Mouse (Mus musculus) limb, embryonic 13.5 days (tissue): Measurements from ENCODE around the gene B830017H08Rik. TPM values are rescaled to one million over a fixed set of nuclear protein-coding genes. Genes with fewer than 3 reads are reported as not detected.

Experiments used
- ATAC-seq: fragments of 200-750 bp; cut with Nextera tagmentation; 2 replicates; pipeline ENCODE4 v1.8.0; 2017; ENCODE audit warnings: low read depth, moderate number of reproducible peaks, moderate TSS enrichment; ENCODE audit not compliant: low FRiP score
- H3K27ac ChIP-seq: fragments of 300-500 bp; sonication (generic); 2 replicates; pipeline ENCODE4 v1.5.1; 2015; ENCODE audit warnings: inconsistent platforms, mild to moderate bottlenecking, moderate library complexity
- H3K27me3 ChIP-seq: fragments of 300-500 bp; sonication (generic); 2 replicates; pipeline ENCODE4 v1.6.1; 2015; ENCODE audit warnings: mild to moderate bottlenecking, inconsistent platforms
- H3K36me3 ChIP-seq: fragments of 300-500 bp; sonication (generic); 2 replicates; pipeline ENCODE4 v1.6.1; 2015; ENCODE audit warnings: inconsistent platforms, mild to moderate bottlenecking, moderate library complexity
- H3K4me1 ChIP-seq: fragments of 300-500 bp; sonication (generic); 2 replicates; pipeline ENCODE4 v1.6.1; 2015; ENCODE audit warnings: inconsistent platforms
- H3K4me2 ChIP-seq: fragments of 300-500 bp; sonication (generic); replicated peaks from 2 replicates; pipeline ENCODE4 v1.6.1; 2015; ENCODE audit warnings: inconsistent platforms, mild to moderate bottlenecking, moderate library complexity
- H3K4me3 ChIP-seq: fragments of 300-500 bp; sonication (generic); 2 replicates; pipeline ENCODE4 v1.5.1; 2015; ENCODE audit warnings: moderate library complexity, mild to moderate bottlenecking, inconsistent platforms
- H3K9ac ChIP-seq: fragments of 300-500 bp; sonication (generic); 2 replicates; pipeline ENCODE4 v1.6.1; 2015; ENCODE audit warnings: mild to moderate bottlenecking, inconsistent platforms
- H3K9me3 ChIP-seq: fragments of 300-500 bp; sonication (generic); 2 replicates; pipeline ENCODE4 v1.6.1; 2016; ENCODE audit warnings: inconsistent platforms
- WGBS: fragments of 180-500 bp; shearing (Covaris S2); methylation state at CpG from one replicate; pipeline ENCODE4 v1.1.7; 2015; 5-methylcytosine and 5-hydroxymethylcytosine counted together
- polyA plus RNA-seq: library from polyadenylated mRNA; unstranded; fragments of >200 nt; fragmentation: Nextera tagmentation; extraction: Ambion mirVana; gene quantifications from 2 replicates; pipeline ENCODE4 v1.2.1, GENCODE M21; 2015

B830017H08Rik gene
- 0.09 and 0.36 TPM in 2 replicates for polyA plus RNA-seq

DNA sequence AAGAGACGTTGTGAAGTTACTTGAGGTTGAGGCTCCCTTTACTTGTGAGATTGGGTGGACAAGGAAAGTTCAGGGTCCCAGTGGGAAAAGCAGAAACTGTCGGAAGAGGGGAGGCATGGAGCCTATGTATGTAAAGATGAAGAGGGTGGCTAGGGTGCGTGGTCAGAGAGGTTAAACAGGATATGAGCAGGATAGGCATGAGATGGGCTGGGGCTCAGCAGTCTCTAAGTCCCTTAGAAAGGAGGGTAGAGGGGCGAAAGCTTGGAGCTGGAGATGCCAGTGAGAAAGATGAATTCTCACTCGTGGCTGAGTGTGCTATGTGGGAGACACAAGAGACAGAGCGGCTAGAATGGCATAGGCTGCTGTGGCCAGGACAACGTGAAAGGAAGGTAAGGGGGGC is at the start of gene B830017H08Rik:
B830017H08Rik (plus strand) TSS at position 301 of the 400 bp plus-strand sequence.
- ATAC-seq: no peak
- WGBS: 29% methylated on average over 7 of the region's 7 CpGs
- H3K9me3 ChIP-seq: no peaks in the 10 kb centered on the region
- peaks cover 22% of the 10 kb centered on the region for H3K4me1 ChIP-seq
- H3K36me3 ChIP-seq: 0 out of 2 replicates have a peak, but pooled peaks cover 2% of the 10 kb centered on the region
- peak within 1 kb of the TSS; percentile 99 for H3K4me2 ChIP-seq
- H3K27me3 ChIP-seq: peaks cover 79% of the 10 kb centered on the region
- H3K9ac ChIP-seq: peak within 1 kb of the TSS; percentile 78
- H3K27ac ChIP-seq: no peak within 1 kb of the TSS; the same call in 1 of the 2 replicates
- H3K4me3 ChIP-seq: peak within 1 kb of the TSS; percentile 66

DNA sequence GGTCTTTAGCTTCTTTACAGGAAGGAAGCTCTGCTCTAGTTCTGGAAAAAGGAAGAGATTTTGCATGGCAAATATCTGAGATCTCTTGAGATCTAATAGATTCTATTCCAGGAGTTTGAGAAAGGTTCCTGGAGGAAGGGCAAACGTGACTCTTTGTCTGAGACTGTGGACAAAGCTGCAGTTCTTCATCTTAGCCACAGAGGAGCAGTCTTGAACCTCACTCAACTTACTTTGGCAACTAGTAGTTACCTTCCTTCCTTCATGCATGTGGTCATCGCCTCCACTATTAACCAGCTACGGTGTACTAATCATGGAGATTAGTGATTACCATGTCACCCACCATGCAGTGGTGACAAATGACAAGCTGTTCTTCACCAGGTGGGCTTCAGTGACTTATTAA is 47.6 kb upstream of the B830017H08Rik start:
- H3K4me3 ChIP-seq: no peak overlapping the region
- ATAC-seq: no peak
- no peaks in the 10 kb centered on the region for H3K27me3 ChIP-seq
- no peak overlapping the region for H3K4me2 ChIP-seq
- no peak overlapping the region for H3K27ac ChIP-seq
- H3K9me3 ChIP-seq: no peaks in the 10 kb centered on the region
- peaks cover 95% of the 10 kb centered on the region for H3K36me3 ChIP-seq
- 51% methylated on average over 3 of the region's 3 CpGs for WGBS
- no peaks in the 10 kb centered on the region for H3K4me1 ChIP-seq
- no peak overlapping the region for H3K9ac ChIP-seq

DNA sequence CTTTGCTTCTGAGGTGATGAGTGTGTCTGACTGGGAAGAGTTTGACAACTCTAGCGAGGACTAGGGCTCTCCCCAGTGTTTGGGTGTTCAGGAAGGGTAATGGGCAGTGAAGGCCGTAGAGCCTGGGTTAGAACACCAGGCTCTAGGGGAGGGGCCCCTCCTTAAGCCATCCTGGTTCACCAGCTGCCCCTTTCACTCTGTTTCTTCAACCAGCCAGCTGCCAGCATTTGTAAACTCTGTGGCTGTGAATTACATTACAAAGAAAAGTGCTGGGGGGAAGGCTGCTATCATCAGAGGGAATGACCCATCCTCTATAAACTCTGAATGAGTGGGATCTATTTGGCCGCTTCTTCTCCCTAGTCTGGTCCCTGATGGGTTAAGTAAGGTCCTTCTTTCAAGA is 40.2 kb upstream of the B830017H08Rik start:
- Histone ChIP-seq H3K4me2 (no peak overlapping the region), H3K9ac (no peak overlapping the region; the same call in 1 of the 2 replicates), H3K36me3 (peaks cover 65% of the 10 kb centered on the region), H3K27ac (no peak overlapping the region), H3K9me3 (no peaks in the 10 kb centered on the region), H3K4me3 (no peak overlapping the region), H3K27me3 (no peaks in the 10 kb centered on the region), H3K4me1 (peaks cover 19% of the 10 kb centered on the region)
- ATAC-seq: no peak
- WGBS: 46% methylated on average over 3 of the region's 3 CpGs

DNA sequence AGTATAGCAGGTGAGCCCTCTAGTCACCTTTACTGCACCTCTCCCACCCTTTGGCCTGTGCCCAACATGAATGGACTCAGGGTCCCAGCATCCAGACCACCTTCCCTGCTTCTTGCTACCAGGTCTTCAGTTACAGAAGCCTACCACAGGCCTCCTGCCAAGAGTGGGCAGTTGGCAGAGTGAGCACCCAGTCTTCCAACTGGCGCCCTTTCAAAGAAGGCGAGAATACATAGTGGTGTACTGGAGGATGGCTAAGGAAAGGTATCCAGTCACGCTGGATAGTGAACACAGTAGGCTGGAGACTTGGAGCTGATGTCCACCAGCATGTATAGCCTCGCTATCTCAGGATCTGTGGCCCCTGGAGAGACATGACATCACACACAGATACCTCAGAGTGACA is 38.9 kb upstream of the B830017H08Rik start:
- no peak overlapping the region for H3K4me2 ChIP-seq
- H3K9me3 ChIP-seq: no peaks in the 10 kb centered on the region
- peaks cover 24% of the 10 kb centered on the region for H3K4me1 ChIP-seq
- no peak overlapping the region for H3K9ac ChIP-seq
- 94% methylated on average over 4 of the region's 4 CpGs for WGBS
- H3K27me3 ChIP-seq: 0 out of 2 replicates have a peak, but pooled peaks cover under 1% of the 10 kb centered on the region
- ATAC-seq: no peak
- no peak overlapping the region for H3K4me3 ChIP-seq
- H3K27ac ChIP-seq: no peak overlapping the region
- H3K36me3 ChIP-seq: peaks cover 54% of the 10 kb centered on the region

DNA sequence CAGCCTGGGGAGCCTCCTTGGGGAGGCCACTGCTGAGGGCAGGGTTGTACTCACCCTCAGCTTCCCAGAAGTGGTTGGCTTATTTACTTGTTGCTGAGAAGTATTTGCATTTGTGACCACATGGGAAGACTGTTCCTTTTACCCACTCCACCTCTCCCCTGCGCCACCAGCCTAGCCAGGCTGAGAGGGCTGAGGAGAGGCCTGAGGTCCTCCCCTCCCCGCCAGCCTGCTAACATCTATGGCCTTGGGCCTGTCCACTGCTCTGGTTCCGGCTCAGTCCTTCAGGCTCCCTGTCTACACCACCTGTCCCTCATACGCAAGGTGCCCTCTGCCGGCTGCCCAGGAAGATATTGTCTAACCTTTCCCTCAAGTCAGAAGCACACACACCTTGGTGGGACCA is 37.3 kb upstream of the B830017H08Rik start:
- no peak overlapping the region for H3K4me3 ChIP-seq
- H3K4me1 ChIP-seq: peaks cover 39% of the 10 kb centered on the region
- no peaks in the 10 kb centered on the region for H3K9me3 ChIP-seq
- peaks cover 9% of the 10 kb centered on the region; the same call in 1 of the 2 replicates for H3K27me3 ChIP-seq
- H3K36me3 ChIP-seq: peaks cover 38% of the 10 kb centered on the region
- peak overlapping the region; percentile 40; the same call in 1 of the 2 replicates for H3K9ac ChIP-seq
- H3K27ac ChIP-seq: peak overlapping the region; percentile 98; the same call in 1 of the 2 replicates
- ATAC-seq: no peak
- WGBS: 52% methylated on average over 5 of the region's 5 CpGs
- H3K4me2 ChIP-seq: no peak overlapping the region

DNA sequence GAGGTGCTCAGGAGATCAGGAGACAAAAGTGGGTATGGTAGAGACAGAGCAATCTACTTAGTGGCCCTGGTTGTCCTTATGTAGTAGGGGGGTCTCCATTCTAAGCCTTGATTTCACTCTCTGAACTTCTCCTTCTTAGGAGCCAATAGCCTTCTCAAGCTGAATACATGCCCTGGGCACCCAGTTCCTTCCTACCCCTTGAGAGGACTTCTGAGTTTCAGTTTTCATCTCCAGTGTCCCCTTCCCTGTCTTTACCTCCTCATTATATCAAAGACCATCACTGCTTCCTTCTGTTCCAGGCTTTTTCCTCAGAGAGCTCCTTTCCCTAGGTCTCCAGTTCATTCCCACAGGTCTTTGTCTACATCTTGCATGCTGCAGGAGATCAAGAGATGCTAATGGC is 36.4 kb upstream of the B830017H08Rik start:
- H3K27me3 ChIP-seq: peaks cover 10% of the 10 kb centered on the region; the same call in 1 of the 2 replicates
- H3K9me3 ChIP-seq: no peaks in the 10 kb centered on the region
- no peak for ATAC-seq
- peak overlapping the region; percentile 75 for H3K4me2 ChIP-seq
- peaks cover 29% of the 10 kb centered on the region for H3K36me3 ChIP-seq
- peak overlapping the region; percentile 97 for H3K9ac ChIP-seq
- peak overlapping the region; percentile 93 for H3K4me3 ChIP-seq
- H3K4me1 ChIP-seq: peaks cover 48% of the 10 kb centered on the region
- peak overlapping the region; percentile 98 for H3K27ac ChIP-seq

DNA sequence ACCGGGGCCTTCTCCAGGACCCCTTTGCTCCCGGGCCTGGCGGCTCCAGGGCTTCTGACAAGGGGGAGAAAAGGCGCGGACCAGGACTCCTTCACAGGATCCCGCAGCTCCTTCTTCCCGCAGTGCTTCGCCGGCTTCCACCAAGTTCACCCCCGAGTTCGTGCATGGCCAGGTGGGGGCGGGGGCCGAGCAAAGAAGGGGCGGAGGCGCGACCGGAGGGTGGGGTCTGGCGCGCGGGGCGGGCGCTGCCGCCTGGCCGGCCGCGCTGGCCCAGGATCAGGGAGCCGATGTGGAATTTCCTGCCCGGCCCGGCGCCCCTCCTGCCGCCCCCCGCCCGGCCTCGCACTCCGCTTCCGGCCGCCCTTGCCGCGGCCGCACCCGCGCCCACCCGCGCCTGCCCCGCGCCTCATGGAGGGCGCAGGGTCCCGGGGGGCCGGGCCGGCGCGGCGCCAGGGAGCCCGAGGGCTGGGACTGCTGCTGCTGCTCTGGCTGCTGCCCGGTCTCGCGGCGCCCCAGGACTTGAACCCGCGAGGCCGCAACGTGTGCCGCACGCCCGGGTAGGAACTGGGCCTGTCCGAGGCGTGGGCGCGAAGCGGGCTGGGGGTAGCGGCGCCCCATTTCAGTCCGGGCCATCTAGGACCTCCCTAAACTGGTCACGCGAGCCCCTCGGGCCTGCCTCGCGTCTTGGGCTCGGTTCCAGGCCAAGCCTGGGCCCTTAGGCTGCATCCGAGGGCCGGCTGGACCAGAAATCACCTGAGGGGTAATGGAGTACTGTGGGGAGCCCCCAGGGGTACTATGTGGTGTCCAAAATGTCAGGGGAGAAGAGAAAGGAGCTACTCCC is 35.7 kb upstream of the B830017H08Rik start, which contains the start of gene Scarf2:
Scarf2 (plus strand) TSS at position 312 of the 841 bp plus-strand sequence.
- WGBS: under 1% methylated on average over 63 of the region's 81 CpGs
- peaks cover 22% of the 10 kb centered on the region for H3K36me3 ChIP-seq

DNA sequence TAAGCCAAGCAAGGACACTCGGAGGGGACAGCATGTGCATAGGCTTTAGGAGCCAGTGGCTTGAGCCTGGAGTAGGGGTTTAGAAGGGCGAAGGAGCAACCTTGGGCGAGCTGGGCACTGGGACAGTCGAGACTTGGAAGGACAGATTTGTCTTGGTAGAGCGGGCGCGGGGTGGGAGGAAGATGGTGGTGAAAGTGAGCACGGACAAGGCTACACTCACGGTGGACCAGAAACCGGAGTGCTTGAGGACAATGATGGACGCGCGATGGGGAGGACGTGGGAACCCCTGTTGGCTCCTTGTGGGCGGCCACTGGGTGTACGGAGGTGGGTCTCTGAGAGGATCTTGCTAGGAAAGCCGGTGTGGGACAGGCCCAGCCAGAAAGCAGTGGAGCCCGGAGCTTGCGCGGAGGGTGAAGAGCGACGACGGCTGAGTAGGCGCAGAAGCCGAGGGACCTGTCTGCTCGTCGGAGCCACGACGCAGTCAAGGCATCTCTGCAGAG is 35.1 kb upstream of the B830017H08Rik start:
- H3K4me3 ChIP-seq: peak overlapping the region; percentile 93
- H3K9me3 ChIP-seq: no peaks in the 10 kb centered on the region
- peak overlapping the region; percentile 75 for H3K4me2 ChIP-seq
- H3K9ac ChIP-seq: peak overlapping the region; percentile 97
- H3K4me1 ChIP-seq: peaks cover 61% of the 10 kb centered on the region
- peaks cover 18% of the 10 kb centered on the region for H3K36me3 ChIP-seq
- peak; percentile 19; the same call in 1 of the 2 replicates for ATAC-seq
- H3K27me3 ChIP-seq: peaks cover 23% of the 10 kb centered on the region
- WGBS: 1% methylated on average over 29 of the region's 29 CpGs
- H3K27ac ChIP-seq: peak overlapping the region; percentile 98

More for the DNA sequence above, 35.7 kb upstream of the B830017H08Rik start, which contains the start of gene Scarf2:
- Histone ChIP-seq H3K27ac (peak within 1 kb of the TSS; percentile 98), H3K9ac (peak within 1 kb of the TSS; percentile 97), H3K9me3 (no peaks in the 10 kb centered on the region), H3K27me3 (peaks cover 17% of the 10 kb centered on the region), H3K4me2 (peak within 1 kb of the TSS; percentile 75), H3K4me3 (peak within 1 kb of the TSS; percentile 93), H3K4me1 (peaks cover 54% of the 10 kb centered on the region)
- ATAC-seq: peak; percentile 79

DNA sequence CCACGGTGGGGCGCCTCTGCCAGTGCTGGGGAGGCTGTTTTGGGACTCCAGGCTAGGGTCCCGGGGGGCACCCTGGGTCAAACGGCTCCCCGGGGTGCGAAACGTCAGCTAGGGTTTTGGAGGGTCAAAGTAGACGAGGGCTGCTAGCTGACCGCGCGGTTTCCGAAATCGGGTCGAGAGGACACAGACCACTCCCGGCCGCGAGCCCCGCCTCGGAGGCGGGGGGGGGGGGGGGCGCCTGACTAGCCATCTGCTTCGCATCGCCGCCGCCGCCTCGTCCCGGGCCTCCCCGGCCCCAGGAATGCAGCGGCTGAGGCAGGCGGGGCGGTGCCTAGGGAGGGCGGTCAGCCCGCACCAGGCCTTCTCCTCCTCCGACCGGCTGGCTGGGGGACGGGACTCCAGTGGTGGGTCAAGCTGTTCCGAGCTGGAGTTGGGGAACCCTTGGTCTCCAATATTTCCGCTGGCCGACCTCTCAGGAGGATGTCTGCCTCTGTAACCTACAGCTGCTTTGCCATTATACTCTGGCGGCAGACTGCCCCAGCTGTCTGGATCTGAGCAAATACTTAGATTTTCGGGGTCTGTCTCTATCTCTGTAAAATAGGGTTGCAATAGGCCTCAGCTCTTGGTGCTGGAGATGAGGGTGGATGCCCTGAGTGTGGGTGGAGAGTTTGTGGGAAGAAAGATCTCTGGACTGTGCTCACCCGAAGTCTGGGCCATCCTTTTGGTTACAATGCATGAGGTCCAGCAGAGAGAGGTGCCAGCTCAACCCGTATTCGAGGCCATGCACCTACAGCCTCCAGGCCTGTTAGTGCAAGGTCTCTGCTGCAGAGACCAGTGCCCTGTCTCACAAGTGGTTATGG is 34.4 kb upstream of the B830017H08Rik start:
- peak; percentile 54 for ATAC-seq
- H3K27ac ChIP-seq: peak overlapping the region; percentile 98
- H3K36me3 ChIP-seq: peaks cover 18% of the 10 kb centered on the region
- no peaks in the 10 kb centered on the region for H3K9me3 ChIP-seq
- H3K4me1 ChIP-seq: peaks cover 68% of the 10 kb centered on the region
- peak overlapping the region; percentile 93 for H3K4me3 ChIP-seq
- WGBS: 2% methylated on average over 36 of the region's 45 CpGs
- peaks cover 30% of the 10 kb centered on the region for H3K27me3 ChIP-seq
- H3K4me2 ChIP-seq: peak overlapping the region; percentile 75
- H3K9ac ChIP-seq: peak overlapping the region; percentile 97

DNA sequence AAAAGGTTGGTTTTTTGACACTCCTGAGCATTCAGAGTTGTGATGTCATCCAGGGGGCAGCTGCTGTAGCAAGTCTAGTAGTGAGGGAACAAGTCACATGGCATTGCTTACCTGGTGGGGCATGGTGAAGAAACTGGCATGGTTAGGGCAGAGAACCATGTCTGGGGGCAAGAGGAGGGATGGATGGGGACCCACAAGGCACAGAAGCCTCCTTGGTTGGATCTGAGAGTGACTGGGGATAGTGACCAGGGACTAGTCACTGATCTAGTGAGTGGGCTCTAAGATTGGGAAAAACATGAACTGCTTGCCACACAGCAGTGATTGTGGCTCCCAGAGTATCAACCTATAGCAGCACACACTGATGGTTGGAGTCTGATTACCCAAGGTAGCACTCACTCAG is 33.3 kb upstream of the B830017H08Rik start:
- Histone ChIP-seq H3K9me3 (no peaks in the 10 kb centered on the region), H3K4me2 (peak overlapping the region; percentile 75), H3K4me3 (peak overlapping the region; percentile 93), H3K36me3 (peaks cover 19% of the 10 kb centered on the region), H3K9ac (peak overlapping the region; percentile 35; the same call in 1 of the 2 replicates), H3K4me1 (peaks cover 78% of the 10 kb centered on the region), H3K27ac (no peak overlapping the region), H3K27me3 (peaks cover 39% of the 10 kb centered on the region)
- no peak for ATAC-seq

DNA sequence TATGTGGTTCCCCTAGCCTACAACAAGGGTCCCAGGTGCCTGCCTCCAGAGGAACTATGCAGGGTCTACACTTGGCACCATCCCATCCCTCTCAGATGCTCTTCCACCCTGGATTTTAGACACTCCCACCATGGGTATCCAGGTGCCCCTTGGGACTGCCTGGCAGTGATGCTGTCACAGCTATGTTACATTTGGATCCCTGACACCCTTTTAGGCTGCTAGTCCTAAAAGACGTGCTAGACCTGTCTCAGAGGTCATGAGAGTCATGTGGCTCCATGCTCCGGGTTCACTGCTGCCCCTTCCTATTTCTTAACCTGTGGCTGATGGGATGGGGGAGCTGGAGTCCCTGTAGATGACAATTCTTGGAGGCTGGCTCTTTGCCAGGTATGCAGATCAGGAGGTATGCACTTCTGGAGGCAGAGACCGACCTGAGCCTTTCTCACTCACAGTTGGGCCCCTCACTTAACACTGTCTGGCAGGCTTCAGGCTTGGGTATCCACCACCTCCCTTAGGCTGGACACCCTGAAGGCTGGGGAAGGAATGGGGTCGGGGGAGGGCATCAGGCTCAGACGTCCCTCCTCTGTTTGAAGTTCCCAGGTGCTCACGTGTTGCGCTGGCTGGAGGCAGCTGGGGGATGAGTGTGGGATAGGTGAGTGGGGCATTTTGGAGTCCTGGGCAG is 31.0 kb upstream of the B830017H08Rik start:
- ATAC-seq: no peak
- peaks cover 84% of the 10 kb centered on the region for H3K4me1 ChIP-seq
- peak overlapping the region; percentile 40 for H3K9ac ChIP-seq
- peak overlapping the region; percentile 37 for H3K4me3 ChIP-seq
- no peak overlapping the region for H3K27ac ChIP-seq
- peaks cover 51% of the 10 kb centered on the region for H3K27me3 ChIP-seq
- peaks cover 37% of the 10 kb centered on the region for H3K36me3 ChIP-seq
- peak overlapping the region; percentile 63 for H3K4me2 ChIP-seq
- no peaks in the 10 kb centered on the region for H3K9me3 ChIP-seq
- 11% methylated on average over 7 of the region's 7 CpGs for WGBS
